Mouse (Mus musculus): Measurements from ENCODE around the gene Tspan1.

The Tspan1 gene

GRCm38 (mm10) chr4:116167404-116167803, at the start of gene Tspan1:
Tspan1 (minus strand) TSS chr4:116167601.
- DNase-seq (ENCODE audit: low read depth, low spot score): no peak

- no peak for DNase-seq (ENCODE audit: low read depth, low spot score)
These were observed 49.6 kb upstream of the Tspan1 start for GRCm38 (mm10) chr4:116217046-116217445.

DNA sequence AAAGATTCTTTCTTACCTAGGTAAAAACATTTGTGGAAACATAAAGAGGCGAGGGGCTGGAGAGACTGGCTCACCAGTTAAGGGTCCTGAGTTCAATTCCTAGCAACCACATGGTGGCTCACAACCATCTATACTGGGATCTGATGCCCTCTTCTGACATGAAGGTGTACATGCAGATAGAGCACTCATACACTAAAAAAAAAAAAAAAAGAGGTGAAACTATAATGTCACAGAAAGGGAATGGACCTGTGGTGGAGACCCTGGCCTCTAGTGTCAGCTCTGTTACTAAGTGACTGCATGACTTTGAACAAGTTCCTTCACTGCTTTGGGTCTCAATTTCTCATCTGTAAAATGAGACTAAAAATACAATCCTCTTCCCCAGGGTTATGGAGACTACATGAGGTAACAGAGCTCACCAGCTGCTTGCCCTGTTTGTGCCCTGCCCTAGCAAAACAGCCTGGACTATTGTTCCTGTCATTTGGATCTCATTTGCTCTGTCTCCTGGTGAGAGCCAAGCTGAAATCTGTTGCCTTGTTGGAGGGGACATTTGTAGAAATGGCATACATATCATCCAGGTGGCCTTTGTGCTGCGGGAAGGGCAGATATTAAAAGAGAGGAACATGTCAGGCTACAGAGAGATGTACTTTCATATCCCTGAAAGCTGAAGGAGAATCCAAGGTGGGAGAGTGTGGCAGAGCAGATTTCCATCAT, 48.6 kb upstream of the Tspan1 start:
- no peak for DNase-seq (ENCODE audit: low read depth, low spot score)

GRCm38 (mm10) chr4:116208891-116209290, 41.5 kb upstream of the Tspan1 start:
- no peak for DNase-seq (ENCODE audit: low read depth, low spot score)

GRCm38 (mm10) chr4:116206531-116206930, 39.1 kb upstream of the Tspan1 start:
- DNase-seq (ENCODE audit: low read depth, low spot score): peak; percentile 9

GRCm38 (mm10) chr4:116204422-116204821, 37.0 kb upstream of the Tspan1 start:
- no peak for DNase-seq (ENCODE audit: low read depth, low spot score)

DNA sequence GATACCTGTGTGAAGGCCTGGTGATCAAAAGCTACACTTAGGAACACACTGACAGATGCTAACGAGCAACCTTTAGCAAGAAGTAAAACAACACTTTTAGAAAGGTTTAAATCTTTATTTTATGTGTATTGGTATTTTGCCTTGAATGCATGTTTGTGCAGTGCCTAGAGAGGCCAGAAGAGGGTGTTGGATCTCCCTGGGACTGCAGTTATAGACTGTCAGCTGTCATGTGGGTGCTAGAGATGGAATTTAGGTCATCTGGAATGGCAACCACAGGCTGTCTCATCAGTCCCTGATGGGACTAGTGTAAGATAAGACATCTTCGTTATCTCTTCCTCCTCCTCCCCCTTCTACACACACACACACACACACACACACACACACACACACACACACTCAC, 31.0 kb upstream of the Tspan1 start:
- DNase-seq (ENCODE audit: low read depth, low spot score): no peak

- no peak for DNase-seq (ENCODE audit: low read depth, low spot score)
These were observed 26.4 kb upstream of the Tspan1 start for GRCm38 (mm10) chr4:116193583-116194383.

GRCm38 (mm10) chr4:116192286-116192835, 25.0 kb upstream of the Tspan1 start:
- no peak for DNase-seq (ENCODE audit: low read depth, low spot score)

GRCm38 (mm10) chr4:116185083-116185482, 17.7 kb upstream of the Tspan1 start:
- no peak for DNase-seq (ENCODE audit: low read depth, low spot score)

GRCm38 (mm10) chr4:116182745-116183144, 15.3 kb upstream of the Tspan1 start:
- DNase-seq (ENCODE audit: low read depth, low spot score): peak; percentile 40

DNA sequence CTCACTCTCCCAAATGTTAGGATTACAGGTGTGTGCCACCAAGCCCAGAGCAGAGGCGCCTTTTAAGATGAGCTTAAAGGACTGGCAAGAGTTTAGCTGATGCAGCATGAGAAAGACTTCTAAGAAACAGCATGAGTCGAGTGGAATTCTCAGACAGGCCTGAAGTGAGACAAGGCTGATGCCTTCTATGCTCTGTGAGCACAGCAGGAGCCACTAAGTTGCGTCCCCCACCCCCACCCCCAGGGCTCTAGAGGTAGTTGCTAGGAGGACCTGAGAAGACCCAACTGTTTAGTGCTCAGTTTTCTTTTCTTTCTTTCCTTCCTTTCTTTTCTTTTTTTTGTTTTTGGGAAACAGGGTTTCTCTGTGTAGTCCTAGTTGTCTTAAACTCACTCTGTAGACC, 14.7 kb upstream of the Tspan1 start:
- DNase-seq (ENCODE audit: low read depth, low spot score): no peak

DNA sequence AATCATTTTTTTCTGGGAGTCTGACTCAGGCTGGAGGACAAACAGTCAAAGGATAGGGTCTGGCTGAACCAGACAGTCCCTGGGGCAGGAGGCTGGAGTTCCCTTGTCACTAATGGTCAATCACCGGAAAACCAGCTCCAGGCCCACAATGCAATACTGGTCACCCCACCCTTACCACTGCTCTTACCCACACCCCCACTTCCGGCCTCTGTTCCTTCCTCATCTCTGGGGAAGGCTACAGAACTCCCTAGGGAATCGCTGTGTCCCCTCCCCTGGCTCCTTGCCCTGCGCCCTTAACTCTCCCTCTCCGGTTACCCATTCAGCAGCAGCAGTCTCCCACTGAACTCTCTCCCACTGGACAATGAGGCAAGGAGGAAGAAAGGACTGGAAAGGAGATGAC, 9.7 kb upstream of the Tspan1 start:
- DNase-seq (ENCODE audit: low read depth, low spot score): no peak

DNA sequence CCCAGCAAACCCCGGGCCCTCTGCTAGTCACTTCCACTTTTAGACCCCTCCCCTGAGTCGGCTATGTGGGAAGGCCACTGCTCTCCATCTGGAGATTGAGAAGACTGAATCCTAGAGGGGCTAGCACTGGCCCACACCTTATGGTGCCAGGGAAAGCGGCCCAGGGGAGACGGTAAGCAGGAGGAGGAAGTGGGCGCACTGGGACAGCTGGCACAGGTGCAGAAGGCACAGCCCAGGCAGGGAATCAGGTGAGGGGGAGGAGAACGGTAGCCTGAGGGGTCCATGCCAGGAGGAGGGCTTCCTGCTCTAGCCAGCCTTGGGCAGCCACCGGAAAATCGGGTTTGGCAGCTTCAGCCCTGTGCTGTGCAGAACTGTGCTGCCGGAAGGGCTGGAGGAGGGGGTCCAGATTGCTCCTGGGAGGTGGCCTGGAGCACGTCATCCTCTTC, 9.2 kb upstream of the Tspan1 start:
- DNase-seq (ENCODE audit: low read depth, low spot score): peak; percentile 36

GRCm38 (mm10) chr4:116175711-116176542, 8.5 kb upstream of the Tspan1 start:
- no peak for DNase-seq (ENCODE audit: low read depth, low spot score)

- DNase-seq (ENCODE audit: low read depth, low spot score): no peak
These were observed 7.7 kb upstream of the Tspan1 start for GRCm38 (mm10) chr4:116175136-116175535.

DNA sequence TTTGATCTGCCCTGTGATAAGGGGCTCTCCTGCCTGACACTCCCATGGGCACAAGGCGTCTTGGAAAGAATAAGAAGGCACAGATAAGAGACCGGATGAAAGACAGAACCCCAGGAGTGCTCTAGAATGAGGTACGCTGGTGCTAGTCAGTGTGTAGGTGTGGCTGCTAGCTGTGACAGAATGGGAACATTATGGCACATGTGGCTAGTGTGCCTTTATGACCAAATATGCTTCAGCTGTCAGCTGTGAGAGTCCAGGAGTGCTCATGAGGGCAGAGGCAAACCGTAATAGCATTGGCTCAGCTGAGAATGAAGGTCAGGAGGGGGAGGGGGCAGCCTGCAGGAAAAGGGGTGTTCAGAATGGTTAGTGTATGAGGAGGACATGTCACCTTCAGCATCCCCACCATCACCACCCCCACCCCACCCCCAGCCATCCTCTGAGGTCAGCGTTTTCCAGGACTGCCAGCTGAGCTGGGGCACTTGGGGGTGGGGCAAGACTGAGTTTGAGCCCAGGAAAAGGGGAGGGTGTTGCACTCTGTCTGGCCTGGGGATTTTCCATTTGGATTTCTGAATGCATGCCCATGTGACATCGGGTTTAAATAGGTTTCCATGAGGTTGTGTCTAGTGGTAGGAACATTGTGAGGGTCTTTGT, 7.2 kb upstream of the Tspan1 start:
- DNase-seq (ENCODE audit: low read depth, low spot score): no peak

DNA sequence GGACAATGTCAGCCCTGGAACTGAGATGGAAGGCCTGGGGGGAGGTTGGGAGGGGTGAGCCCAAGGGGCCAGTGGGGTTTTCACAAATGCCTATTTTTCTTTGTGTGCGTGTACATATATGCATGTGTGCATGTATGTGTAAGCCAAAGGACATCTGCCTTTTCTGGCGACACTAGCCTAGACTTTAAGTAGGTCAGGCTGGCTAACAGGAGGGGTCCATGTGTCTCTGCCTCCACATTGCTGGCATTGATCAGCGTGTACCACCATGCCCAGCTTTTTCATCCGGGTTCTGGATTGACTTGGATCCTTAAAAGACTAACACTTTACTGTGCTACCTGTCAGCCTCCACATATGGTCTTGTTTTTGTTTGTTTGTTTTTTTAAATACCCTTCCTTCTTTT, 6.4 kb upstream of the Tspan1 start:
- DNase-seq (ENCODE audit: low read depth, low spot score): no peak

DNA sequence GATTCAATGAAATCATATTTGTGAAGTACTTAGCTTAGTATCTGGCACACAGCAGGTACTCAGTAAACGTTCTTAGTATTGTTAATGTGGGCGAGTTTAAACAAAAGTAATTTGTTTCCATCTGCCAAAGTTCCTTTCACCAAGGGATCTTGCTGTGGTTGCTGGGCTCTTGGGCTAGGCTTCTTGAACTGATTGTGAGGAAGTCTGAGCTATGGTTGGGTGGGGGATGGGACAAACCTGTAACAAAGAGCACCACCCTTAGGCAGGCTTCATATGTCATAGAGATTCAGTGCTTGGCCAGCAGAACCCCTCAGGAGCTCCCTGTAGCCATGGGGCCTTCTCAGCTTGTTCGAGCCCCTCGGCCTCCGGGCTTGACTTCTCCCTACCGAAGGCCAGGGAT, 5.7 kb upstream of the Tspan1 start, which contains the start of the genes 1700042G07Rik and Gm49337:
1700042G07Rik (plus strand) TSS at position 301 of the 400 bp plus-strand sequence.
Gm49337 (plus strand) TSS at position 313 of the 400 bp plus-strand sequence.
- no peak for DNase-seq (ENCODE audit: low read depth, low spot score)

DNA sequence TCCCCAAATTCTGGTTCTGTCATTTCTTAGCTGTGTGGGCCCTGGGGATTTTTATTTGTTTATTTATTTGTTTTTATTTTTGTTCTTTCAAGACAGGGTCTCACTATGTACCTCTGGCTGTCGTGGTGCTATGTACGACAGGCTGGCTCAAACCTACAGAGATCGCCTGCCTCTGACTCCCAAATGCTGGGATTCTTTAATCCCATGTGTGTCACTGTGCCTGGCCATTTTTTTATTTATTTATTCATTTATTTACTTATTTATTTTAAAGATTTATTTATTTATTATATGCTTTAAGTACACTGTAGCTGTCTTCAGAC, 1.9 kb upstream of the Tspan1 start:
- no peak for DNase-seq (ENCODE audit: low read depth, low spot score)

Measured in mesoderm, embryonic 11.5 days (tissue).